Mouse (Mus musculus): ENCODE results near the gene Tspan1.

The Tspan1 gene

DNA sequence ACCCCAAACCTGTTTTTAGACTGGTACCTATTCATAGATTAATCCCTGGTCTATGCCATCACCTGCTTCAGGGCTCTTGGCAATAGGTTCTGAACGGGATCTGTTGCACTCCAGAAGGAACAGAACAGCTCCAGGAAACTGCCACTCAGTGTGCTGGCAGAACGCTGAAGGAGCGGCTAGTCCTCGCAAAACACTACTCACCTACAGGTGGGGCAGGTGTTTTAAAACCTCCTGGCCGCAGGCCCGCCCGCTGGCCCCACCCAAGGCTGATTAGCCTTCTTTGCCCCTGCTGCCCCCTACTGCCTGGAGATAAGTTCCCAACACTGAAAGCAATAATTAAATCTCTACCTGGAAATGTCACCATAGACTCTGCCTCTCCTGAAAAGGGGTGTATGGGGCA, at the start of gene Tspan1:
Tspan1 (minus strand) TSS at position 198 of the 400 bp plus-strand sequence.
- DNase-seq (ENCODE audit: low read depth, low spot score): no peak

DNA sequence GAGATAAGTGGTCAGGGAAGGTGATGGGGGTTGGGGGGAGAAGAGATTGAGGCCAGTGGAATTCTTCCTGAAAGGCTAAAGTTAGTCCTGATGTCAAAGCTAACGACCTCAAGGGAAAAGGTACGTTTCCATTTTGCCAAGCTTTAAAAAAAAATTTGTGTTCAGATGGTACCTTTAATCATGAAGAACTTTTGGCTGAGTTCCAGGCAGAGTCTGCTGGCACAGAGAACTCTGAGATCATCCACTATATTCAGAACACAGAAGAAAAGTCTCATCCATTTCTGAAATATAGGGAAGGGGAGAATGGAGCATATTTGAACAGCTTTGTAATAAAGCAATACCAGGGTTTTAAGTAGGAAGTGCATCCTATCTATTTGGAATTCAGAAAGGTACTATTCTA, 49.6 kb upstream of the Tspan1 start:
- no peak for DNase-seq (ENCODE audit: low read depth, low spot score)

DNA sequence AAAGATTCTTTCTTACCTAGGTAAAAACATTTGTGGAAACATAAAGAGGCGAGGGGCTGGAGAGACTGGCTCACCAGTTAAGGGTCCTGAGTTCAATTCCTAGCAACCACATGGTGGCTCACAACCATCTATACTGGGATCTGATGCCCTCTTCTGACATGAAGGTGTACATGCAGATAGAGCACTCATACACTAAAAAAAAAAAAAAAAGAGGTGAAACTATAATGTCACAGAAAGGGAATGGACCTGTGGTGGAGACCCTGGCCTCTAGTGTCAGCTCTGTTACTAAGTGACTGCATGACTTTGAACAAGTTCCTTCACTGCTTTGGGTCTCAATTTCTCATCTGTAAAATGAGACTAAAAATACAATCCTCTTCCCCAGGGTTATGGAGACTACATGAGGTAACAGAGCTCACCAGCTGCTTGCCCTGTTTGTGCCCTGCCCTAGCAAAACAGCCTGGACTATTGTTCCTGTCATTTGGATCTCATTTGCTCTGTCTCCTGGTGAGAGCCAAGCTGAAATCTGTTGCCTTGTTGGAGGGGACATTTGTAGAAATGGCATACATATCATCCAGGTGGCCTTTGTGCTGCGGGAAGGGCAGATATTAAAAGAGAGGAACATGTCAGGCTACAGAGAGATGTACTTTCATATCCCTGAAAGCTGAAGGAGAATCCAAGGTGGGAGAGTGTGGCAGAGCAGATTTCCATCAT, 48.6 kb upstream of the Tspan1 start:
- DNase-seq (ENCODE audit: low read depth, low spot score): no peak

DNA sequence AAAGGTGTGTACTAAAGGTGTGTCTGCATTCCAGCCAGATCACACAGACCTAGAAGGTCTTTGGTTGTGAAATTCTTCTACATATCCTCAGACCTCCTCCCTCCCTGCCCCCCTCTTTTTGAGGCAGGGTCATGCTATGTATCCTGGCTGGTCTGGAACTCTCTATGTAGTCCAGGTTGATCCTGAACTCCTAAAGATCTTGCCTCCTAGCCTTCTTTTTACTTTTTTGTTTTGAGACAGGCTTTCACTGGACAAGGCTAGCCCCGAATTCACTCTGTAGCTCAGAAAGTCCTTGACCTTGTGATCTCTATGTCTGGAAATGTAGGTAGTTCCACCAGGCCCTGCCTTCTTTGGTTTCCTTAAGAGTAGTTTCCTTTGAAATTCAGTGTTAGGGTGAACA, 41.5 kb upstream of the Tspan1 start:
- no peak for DNase-seq (ENCODE audit: low read depth, low spot score)

GRCm38 (mm10) chr4:116206531-116206930, 39.1 kb upstream of the Tspan1 start:
- no peak for DNase-seq (ENCODE audit: low read depth, low spot score)

- DNase-seq (ENCODE audit: low read depth, low spot score): no peak
Measured at GRCm38 (mm10) chr4:116204422-116204821, 37.0 kb upstream of the Tspan1 start.

DNA sequence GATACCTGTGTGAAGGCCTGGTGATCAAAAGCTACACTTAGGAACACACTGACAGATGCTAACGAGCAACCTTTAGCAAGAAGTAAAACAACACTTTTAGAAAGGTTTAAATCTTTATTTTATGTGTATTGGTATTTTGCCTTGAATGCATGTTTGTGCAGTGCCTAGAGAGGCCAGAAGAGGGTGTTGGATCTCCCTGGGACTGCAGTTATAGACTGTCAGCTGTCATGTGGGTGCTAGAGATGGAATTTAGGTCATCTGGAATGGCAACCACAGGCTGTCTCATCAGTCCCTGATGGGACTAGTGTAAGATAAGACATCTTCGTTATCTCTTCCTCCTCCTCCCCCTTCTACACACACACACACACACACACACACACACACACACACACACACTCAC, 31.0 kb upstream of the Tspan1 start:
- no peak for DNase-seq (ENCODE audit: low read depth, low spot score)

DNA sequence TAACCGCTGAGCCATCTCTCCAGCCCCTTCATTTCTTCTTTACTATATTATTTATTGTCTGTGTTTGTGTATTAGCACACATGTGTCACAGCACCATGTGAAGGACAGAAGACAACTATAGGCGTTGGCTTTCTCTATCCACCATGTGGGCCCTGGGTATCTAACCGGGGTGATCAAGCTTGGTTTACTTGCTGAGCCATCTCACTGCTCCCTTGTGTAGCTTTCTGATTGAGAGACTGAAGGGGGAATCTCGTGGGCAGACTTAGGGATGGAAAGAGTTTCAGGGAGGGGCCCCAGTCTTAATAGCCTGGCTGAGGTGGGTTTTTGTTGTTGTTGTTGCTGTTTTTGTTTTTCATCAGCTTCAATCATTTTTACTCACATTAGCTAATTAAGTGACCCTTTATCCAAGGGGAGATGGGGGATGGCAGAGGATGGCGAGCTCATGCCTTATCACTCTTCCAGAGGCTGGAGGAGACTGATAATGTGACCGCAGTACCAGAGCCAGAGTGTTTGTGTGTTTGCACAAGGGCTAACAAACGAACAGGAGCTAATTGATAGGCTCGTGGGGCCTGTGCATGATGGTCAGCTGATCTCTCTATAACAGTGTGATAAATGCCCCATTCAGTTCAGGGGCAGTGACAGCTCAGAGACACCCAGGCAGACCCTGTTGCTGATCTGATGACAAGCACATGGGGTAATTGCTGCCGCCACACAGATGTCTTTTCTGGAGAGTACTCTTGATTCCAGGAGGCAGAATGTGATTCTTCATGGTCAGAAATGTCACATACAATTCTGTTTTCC, 26.4 kb upstream of the Tspan1 start:
- DNase-seq (ENCODE audit: low read depth, low spot score): no peak

DNA sequence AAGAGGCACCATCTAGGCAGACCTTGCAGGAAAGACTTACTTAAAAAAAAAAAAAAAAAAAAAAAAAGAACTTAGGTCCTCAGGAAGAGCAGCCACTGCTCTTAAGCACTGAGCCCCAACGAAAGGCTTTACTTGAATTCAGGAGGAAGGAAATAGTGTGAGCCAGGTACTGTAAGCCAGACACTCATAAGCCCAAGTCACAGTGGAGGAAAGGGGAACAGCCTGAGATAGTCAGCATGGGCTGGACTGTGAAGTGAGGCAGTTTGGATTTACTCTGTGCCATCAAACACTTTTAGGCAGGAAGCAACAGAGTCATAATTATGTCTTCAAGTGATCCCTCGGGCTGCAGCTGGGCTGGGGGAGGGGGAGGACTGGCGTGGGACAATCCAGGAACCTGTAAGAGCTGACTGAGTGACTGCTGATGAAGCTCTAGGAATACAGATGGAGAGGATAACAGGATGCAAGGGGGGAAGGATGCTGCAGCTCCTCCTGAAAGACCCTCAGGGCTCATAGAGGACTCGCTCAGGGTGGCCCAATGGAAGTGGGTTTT, 25.0 kb upstream of the Tspan1 start:
- no peak for DNase-seq (ENCODE audit: low read depth, low spot score)

GRCm38 (mm10) chr4:116185083-116185482, 17.7 kb upstream of the Tspan1 start:
- DNase-seq (ENCODE audit: low read depth, low spot score): no peak

DNA sequence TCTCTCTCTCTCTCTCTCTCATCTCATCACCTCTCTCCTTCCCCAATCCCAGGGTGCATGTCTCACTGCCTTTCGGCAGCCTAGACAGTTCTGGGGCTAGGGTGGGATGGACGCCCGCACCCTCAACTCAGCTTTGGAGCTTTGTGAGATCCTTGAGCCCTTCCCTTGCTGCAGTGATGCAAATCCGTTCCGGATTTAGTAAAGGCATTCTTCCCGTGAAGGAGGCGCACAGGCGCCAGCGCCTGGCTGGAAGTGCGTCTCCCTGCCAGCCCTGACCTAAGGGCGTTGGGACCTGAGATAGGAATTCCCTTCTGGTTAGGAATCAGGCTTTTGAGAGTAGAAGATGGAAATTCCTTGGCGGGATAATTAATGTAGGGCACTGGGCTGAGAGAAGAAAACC, 15.3 kb upstream of the Tspan1 start:
- no peak for DNase-seq (ENCODE audit: low read depth, low spot score)

DNA sequence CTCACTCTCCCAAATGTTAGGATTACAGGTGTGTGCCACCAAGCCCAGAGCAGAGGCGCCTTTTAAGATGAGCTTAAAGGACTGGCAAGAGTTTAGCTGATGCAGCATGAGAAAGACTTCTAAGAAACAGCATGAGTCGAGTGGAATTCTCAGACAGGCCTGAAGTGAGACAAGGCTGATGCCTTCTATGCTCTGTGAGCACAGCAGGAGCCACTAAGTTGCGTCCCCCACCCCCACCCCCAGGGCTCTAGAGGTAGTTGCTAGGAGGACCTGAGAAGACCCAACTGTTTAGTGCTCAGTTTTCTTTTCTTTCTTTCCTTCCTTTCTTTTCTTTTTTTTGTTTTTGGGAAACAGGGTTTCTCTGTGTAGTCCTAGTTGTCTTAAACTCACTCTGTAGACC, 14.7 kb upstream of the Tspan1 start:
- DNase-seq (ENCODE audit: low read depth, low spot score): no peak

GRCm38 (mm10) chr4:116177140-116177539, 9.7 kb upstream of the Tspan1 start:
- no peak for DNase-seq (ENCODE audit: low read depth, low spot score)

DNA sequence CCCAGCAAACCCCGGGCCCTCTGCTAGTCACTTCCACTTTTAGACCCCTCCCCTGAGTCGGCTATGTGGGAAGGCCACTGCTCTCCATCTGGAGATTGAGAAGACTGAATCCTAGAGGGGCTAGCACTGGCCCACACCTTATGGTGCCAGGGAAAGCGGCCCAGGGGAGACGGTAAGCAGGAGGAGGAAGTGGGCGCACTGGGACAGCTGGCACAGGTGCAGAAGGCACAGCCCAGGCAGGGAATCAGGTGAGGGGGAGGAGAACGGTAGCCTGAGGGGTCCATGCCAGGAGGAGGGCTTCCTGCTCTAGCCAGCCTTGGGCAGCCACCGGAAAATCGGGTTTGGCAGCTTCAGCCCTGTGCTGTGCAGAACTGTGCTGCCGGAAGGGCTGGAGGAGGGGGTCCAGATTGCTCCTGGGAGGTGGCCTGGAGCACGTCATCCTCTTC, 9.2 kb upstream of the Tspan1 start:
- peak; percentile 59 for DNase-seq (ENCODE audit: low read depth, low spot score)

DNA sequence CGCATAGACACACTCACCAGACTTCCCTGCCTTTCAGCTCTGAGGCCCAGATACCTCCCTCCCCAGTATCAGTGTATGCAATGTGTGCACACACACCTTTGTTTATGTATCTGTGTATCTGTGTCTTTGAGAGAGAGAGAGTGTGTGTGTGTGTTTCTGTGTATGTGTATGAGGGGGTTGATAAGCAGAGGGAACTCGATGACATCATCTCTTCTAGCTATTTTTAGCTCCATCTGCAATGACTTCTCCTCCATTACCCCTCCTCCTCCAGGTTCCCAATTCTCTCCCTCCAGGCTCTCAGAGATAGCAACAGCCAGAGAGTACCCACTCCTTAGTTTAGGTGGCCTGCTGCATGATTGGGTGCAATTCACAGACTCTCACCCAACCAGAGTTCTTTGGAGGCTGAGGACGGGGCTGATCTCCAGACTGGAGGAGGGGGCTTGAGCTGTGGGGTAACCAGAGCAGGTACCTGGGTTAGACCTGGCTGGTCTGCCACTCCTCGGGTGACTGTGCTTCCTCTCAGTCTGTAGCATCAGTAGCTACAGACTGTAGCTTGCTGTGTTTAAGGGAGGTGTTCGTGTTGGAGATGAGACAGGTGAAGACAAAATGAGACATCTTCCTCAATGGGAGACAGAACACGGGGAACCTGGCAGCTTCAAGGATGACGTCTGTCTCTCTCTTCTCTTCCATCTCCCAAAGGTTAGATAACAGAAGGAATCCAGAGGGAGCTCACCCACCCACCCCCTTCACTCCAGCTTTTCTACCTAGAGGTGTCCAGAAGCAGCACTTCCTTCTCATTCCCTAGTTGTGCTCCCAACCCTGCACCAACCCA, 8.5 kb upstream of the Tspan1 start:
- DNase-seq (ENCODE audit: low read depth, low spot score): no peak

GRCm38 (mm10) chr4:116175136-116175535, 7.7 kb upstream of the Tspan1 start:
- DNase-seq (ENCODE audit: low read depth, low spot score): no peak

- DNase-seq (ENCODE audit: low read depth, low spot score): no peak
Measured at GRCm38 (mm10) chr4:116174466-116175116, 7.2 kb upstream of the Tspan1 start.

DNA sequence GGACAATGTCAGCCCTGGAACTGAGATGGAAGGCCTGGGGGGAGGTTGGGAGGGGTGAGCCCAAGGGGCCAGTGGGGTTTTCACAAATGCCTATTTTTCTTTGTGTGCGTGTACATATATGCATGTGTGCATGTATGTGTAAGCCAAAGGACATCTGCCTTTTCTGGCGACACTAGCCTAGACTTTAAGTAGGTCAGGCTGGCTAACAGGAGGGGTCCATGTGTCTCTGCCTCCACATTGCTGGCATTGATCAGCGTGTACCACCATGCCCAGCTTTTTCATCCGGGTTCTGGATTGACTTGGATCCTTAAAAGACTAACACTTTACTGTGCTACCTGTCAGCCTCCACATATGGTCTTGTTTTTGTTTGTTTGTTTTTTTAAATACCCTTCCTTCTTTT, 6.4 kb upstream of the Tspan1 start:
- no peak for DNase-seq (ENCODE audit: low read depth, low spot score)

DNA sequence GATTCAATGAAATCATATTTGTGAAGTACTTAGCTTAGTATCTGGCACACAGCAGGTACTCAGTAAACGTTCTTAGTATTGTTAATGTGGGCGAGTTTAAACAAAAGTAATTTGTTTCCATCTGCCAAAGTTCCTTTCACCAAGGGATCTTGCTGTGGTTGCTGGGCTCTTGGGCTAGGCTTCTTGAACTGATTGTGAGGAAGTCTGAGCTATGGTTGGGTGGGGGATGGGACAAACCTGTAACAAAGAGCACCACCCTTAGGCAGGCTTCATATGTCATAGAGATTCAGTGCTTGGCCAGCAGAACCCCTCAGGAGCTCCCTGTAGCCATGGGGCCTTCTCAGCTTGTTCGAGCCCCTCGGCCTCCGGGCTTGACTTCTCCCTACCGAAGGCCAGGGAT, 5.7 kb upstream of the Tspan1 start, which contains the start of the genes 1700042G07Rik and Gm49337:
1700042G07Rik (plus strand) TSS at position 301 of the 400 bp plus-strand sequence.
Gm49337 (plus strand) TSS at position 313 of the 400 bp plus-strand sequence.
- DNase-seq (ENCODE audit: low read depth, low spot score): no peak

DNA sequence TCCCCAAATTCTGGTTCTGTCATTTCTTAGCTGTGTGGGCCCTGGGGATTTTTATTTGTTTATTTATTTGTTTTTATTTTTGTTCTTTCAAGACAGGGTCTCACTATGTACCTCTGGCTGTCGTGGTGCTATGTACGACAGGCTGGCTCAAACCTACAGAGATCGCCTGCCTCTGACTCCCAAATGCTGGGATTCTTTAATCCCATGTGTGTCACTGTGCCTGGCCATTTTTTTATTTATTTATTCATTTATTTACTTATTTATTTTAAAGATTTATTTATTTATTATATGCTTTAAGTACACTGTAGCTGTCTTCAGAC, 1.9 kb upstream of the Tspan1 start:
- no peak for DNase-seq (ENCODE audit: low read depth, low spot score)

DNA sequence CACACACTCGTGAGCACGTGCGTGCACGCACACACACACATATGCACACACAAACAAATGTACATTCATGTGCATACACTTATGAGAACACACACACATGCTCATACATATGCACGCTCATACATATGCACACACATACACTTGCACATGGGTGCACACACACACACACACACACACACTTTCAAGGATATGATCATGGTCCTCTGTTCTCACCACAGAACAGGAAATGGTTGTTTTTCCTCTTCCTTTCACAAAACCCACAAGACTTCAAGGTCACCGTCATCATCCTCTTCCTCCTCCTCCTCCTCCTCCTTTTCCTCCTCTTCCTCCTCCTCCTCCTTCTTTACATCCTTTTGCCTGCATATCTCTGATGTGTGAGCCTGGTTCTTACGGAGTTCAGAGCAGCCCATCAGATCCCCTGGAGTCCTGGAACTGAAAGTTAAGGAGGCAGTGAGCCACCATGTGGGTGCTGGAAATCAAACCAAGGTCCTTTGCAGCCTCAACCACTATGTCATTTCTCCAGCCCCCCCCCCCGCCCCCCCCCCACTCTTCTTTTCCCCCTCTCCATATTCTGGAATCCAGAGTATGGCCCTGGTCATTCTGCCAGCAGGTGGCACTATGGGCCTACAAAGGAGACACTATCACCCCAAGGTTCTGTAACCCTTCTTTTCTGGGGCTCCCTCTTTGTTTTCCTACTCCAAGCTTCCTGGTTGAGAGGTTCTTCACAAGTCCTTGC, 1.4 kb upstream of the Tspan1 start:
- peak; percentile 67 for DNase-seq (ENCODE audit: low read depth, low spot score)

All from forelimb bud, embryonic 11.5 days (tissue).